Mouse (Mus musculus) lung, embryonic 16.5 days (tissue): Measurements from ENCODE around the gene Trim7. TPM values are rescaled to one million over a fixed set of nuclear protein-coding genes. Genes with fewer than 3 reads are reported as not detected.
A peak's percentile ranks its signal among the peaks of the same experiment; 100 is the strongest.

ENCODE experiments used
- ATAC-seq: fragments of 200-750 bp; cut with Nextera tagmentation; 2 replicates; pipeline ENCODE4 v1.8.0; 2017; ENCODE audit warnings: low read depth, mild to moderate bottlenecking, moderate library complexity
- H3K27ac ChIP-seq: fragments of 300-500 bp; sonication (generic); 2 replicates; pipeline ENCODE4 v1.5.1; 2014; ENCODE audit warnings: mild to moderate bottlenecking, control low read depth, low read length
- H3K27me3 ChIP-seq: fragments of 300-500 bp; sonication (generic); 2 replicates; pipeline ENCODE4 v1.6.1; 2014; ENCODE audit warnings: low read depth, low read length, mixed read lengths; ENCODE audit not compliant: control insufficient read depth, insufficient read depth
- H3K36me3 ChIP-seq: fragments of 300-500 bp; sonication (generic); 2 replicates; pipeline ENCODE4 v1.6.1; 2014; ENCODE audit warnings: low read length; ENCODE audit not compliant: control insufficient read depth, insufficient read depth
- H3K4me1 ChIP-seq: fragments of 300-500 bp; sonication (generic); replicated peaks from 2 replicates; pipeline ENCODE4 v1.6.1; 2014; ENCODE audit warnings: low read length, mixed read lengths; ENCODE audit not compliant: control insufficient read depth, insufficient read depth
- H3K4me2 ChIP-seq: fragments of 300-500 bp; sonication (generic); 2 replicates; pipeline ENCODE4 v1.6.1; 2014; ENCODE audit warnings: low read depth, low read length, control low read depth
- H3K4me3 ChIP-seq: fragments of 300-500 bp; sonication (generic); 2 replicates; pipeline ENCODE4 v1.5.1; 2014; ENCODE audit warnings: mild to moderate bottlenecking, low read length, control low read depth
- H3K9ac ChIP-seq: fragments of 300-500 bp; sonication (generic); 2 replicates; pipeline ENCODE4 v1.6.1; 2014; ENCODE audit warnings: low read length, control low read depth
- H3K9me3 ChIP-seq: fragments of 300-500 bp; sonication (generic); 2 replicates; pipeline ENCODE4 v1.6.1; 2016; ENCODE audit warnings: low read length; ENCODE audit not compliant: control insufficient read depth
- WGBS: fragments of 180-500 bp; shearing (Covaris S2); extraction: QIAGEN DNeasy Blood & Tissue Kit; methylation state at CpG from one replicate; pipeline ENCODE4 v1.1.7; 2014; 5-methylcytosine and 5-hydroxymethylcytosine counted together
- polyA plus RNA-seq: library from polyadenylated mRNA; unstranded; fragments of >200 nt; fragmentation: Nextera tagmentation; extraction: Ambion mirVana; gene quantifications from 2 replicates; pipeline ENCODE4 v1.2.1, GENCODE M21; 2015

The Trim7 gene
- polyA plus RNA-seq, 1 experiment from 2014 or later, result 0.51 TPM

- Histone ChIP-seq H3K27me3 (no peaks in the 10 kb centered on the region), H3K9ac (no peak overlapping the region), H3K9me3 (no peaks in the 10 kb centered on the region), H3K27ac (no peak overlapping the region), H3K4me2 (peak overlapping the region; percentile 64), H3K4me1 (peaks cover 4% of the 10 kb centered on the region), H3K4me3 (peak overlapping the region; percentile 72), H3K36me3 (no peaks in the 10 kb centered on the region)
- no peak for ATAC-seq
- 28% methylated on average over 9 of the region's 9 CpGs for WGBS
These were observed 7.3 kb downstream of the Trim7 start for GRCm38 (mm10) chr11:48833078-48833730.

- under 1% methylated on average over 30 of the region's 30 CpGs for WGBS
- Histone ChIP-seq H3K9ac (peak overlapping the region; percentile 71), H3K27me3 (no peaks in the 10 kb centered on the region), H3K4me3 (peak overlapping the region; percentile 72), H3K27ac (peak overlapping the region; percentile 85), H3K4me1 (peaks cover 8% of the 10 kb centered on the region), H3K36me3 (no peaks in the 10 kb centered on the region), H3K9me3 (no peaks in the 10 kb centered on the region), H3K4me2 (peak overlapping the region; percentile 64)
- ATAC-seq, result peak; percentile 90
These were observed 8.0 kb downstream of the Trim7 start for GRCm38 (mm10) chr11:48833731-48834639.

- WGBS, result 67% methylated on average over 6 of the region's 6 CpGs
- Histone ChIP-seq H3K9me3 (no peaks in the 10 kb centered on the region), H3K4me2 (no peak overlapping the region), H3K27me3 (no peaks in the 10 kb centered on the region), H3K9ac (no peak overlapping the region), H3K36me3 (no peaks in the 10 kb centered on the region), H3K4me1 (peaks cover 8% of the 10 kb centered on the region), H3K27ac (no peak overlapping the region), H3K4me3 (no peak overlapping the region)
- no peak for ATAC-seq
These were observed 10.0 kb downstream of the Trim7 start for GRCm38 (mm10) chr11:48835923-48836322.

GRCm38 (mm10) chr11:48836990-48837309 lies 11.0 kb downstream of the Trim7 start:
- 10% methylated on average over 11 of the region's 11 CpGs for WGBS
- Histone ChIP-seq H3K4me2 (peak overlapping the region; percentile 91), H3K9me3 (no peaks in the 10 kb centered on the region), H3K9ac (peak overlapping the region; percentile 74), H3K4me3 (peak overlapping the region; percentile 76), H3K36me3 (no peaks in the 10 kb centered on the region), H3K27ac (no peak overlapping the region), H3K27me3 (no peaks in the 10 kb centered on the region), H3K4me1 (peaks cover 8% of the 10 kb centered on the region)
- no peak for ATAC-seq

- H3K27me3 ChIP-seq, result no peaks in the 10 kb centered on the region
- H3K27ac ChIP-seq, result peak overlapping the region; percentile 37
- peak overlapping the region; percentile 74 for H3K9ac ChIP-seq
- H3K4me2 ChIP-seq, result peak overlapping the region; percentile 91
- no peaks in the 10 kb centered on the region for H3K36me3 ChIP-seq
- peak; percentile 27 for ATAC-seq
- H3K4me3 ChIP-seq, result peak overlapping the region; percentile 76
- under 1% methylated on average over 70 of the region's 77 CpGs for WGBS
- H3K4me1 ChIP-seq, result peaks cover 8% of the 10 kb centered on the region
- no peaks in the 10 kb centered on the region for H3K9me3 ChIP-seq
These were observed 11.6 kb downstream of the Trim7 start for GRCm38 (mm10) chr11:48837310-48838180.

- H3K9ac ChIP-seq, result peak overlapping the region; percentile 74
- WGBS, result under 1% methylated on average over 16 of the region's 16 CpGs
- H3K27me3 ChIP-seq, result no peaks in the 10 kb centered on the region
- ATAC-seq, result 0 out of 2 replicates have a peak, but pooled peaks have one; percentile 9
- H3K4me2 ChIP-seq, result peak overlapping the region; percentile 91
- H3K36me3 ChIP-seq, result no peaks in the 10 kb centered on the region
- H3K9me3 ChIP-seq, result no peaks in the 10 kb centered on the region
- peak overlapping the region; percentile 76 for H3K4me3 ChIP-seq
- H3K4me1 ChIP-seq, result peaks cover 8% of the 10 kb centered on the region
- H3K27ac ChIP-seq, result no peak overlapping the region
These were observed 12.3 kb downstream of the Trim7 start for GRCm38 (mm10) chr11:48838181-48838797.

GRCm38 (mm10) chr11:48838879-48839680 lies 13.1 kb downstream of the Trim7 start:
- no peak for ATAC-seq
- no peaks in the 10 kb centered on the region for H3K9me3 ChIP-seq
- peaks cover 8% of the 10 kb centered on the region for H3K4me1 ChIP-seq
- H3K36me3 ChIP-seq, result no peaks in the 10 kb centered on the region
- no peak overlapping the region for H3K4me3 ChIP-seq
- peak overlapping the region; percentile 91; the same call in 1 of the 2 replicates for H3K4me2 ChIP-seq
- H3K9ac ChIP-seq, result no peak overlapping the region
- no peak overlapping the region for H3K27ac ChIP-seq
- H3K27me3 ChIP-seq, result no peaks in the 10 kb centered on the region
- 74% methylated on average over 10 of the region's 10 CpGs for WGBS

GRCm38 (mm10) chr11:48840805-48841204 lies 14.9 kb downstream of the Trim7 start:
- Histone ChIP-seq H3K4me1 (peaks cover 8% of the 10 kb centered on the region), H3K9ac (no peak overlapping the region), H3K27me3 (no peaks in the 10 kb centered on the region), H3K4me2 (no peak overlapping the region), H3K4me3 (no peak overlapping the region), H3K9me3 (no peaks in the 10 kb centered on the region), H3K27ac (no peak overlapping the region), H3K36me3 (no peaks in the 10 kb centered on the region)
- no peak for ATAC-seq
